Comparison of ENCODE assay signal across 8 mouse cellular contexts in genomic region chrX:50614367-50614766, GRCm38 (mm10).
DNase-seq lines count a peak whose midpoint lies in the region; ATAC-seq and TF ChIP-seq lines count a peak whose summit lies in the region.
"Not testable (repeated sequence)": the region's sequence is repeated elsewhere in the genome, so short reads cannot be mapped to it uniquely, and the experiment has no call there.

No protein-coding gene starts in this region.

- ATAC-seq in forebrain, embryonic 12.5 days (ENCODE audit: low FRiP score); liver, embryonic 12.5 days: not testable (repeated sequence)
- 0 out of 2 replicates have a peak, but pooled peaks have one; percentile 42 for ATAC-seq in heart, postnatal 0 days (ENCODE audit: insufficient read depth, low read depth)

- H3K4me2 ChIP-seq in forebrain, embryonic 12.5 days: not testable (repeated sequence)
- peak overlapping the region; percentile 33; the same call in 1 of the 2 replicates for H3K4me2 ChIP-seq in heart, postnatal 0 days (ENCODE audit: low read depth, low read length)
- H3K4me2 ChIP-seq in liver, embryonic 12.5 days: peak overlapping the region; percentile 40

- WGBS in forebrain, embryonic 12.5 days: 61% methylated on average over 6 of the region's 6 CpGs
- WGBS in heart, postnatal 0 days: 58% methylated on average over 6 of the region's 6 CpGs
- 63% methylated on average over 6 of the region's 6 CpGs for WGBS in liver, embryonic 12.5 days (ENCODE audit: insufficient replicate concordance)
- 67% methylated on average over 6 of the region's 6 CpGs for WGBS in midbrain, embryonic 10.5 days

- not testable (repeated sequence) for TF ChIP-seq EP300 in heart, postnatal 0 days (IDR thresholded peaks at IDR 0.05; ENCODE audit: low read depth)

- not testable (repeated sequence) for H3K36me3 ChIP-seq in forebrain, embryonic 12.5 days (replicated peaks); heart, postnatal 0 days (replicated peaks; ENCODE audit: control insufficient read depth, insufficient read depth, low read length); liver, embryonic 12.5 days
- peaks cover 52% of the 10 kb centered on the region for H3K36me3 ChIP-seq in midbrain, embryonic 10.5 days

- 0 out of 2 replicates have a peak overlapping the region, but pooled peaks have one; percentile 11 for H3K4me3 ChIP-seq in forebrain, embryonic 12.5 days (replicated peaks)
- H3K4me3 ChIP-seq in heart, postnatal 0 days (ENCODE audit: low read depth, low read length): peak overlapping the region; percentile 31; the same call in 1 of the 2 replicates
- peak overlapping the region; percentile 31 for H3K4me3 ChIP-seq in liver, embryonic 12.5 days
- H3K4me3 ChIP-seq in midbrain, embryonic 10.5 days: peak overlapping the region; percentile 34

- H3K27ac ChIP-seq in forebrain, embryonic 12.5 days; heart, postnatal 0 days (ENCODE audit: low read depth); liver, embryonic 12.5 days: not testable (repeated sequence)
- peak overlapping the region; percentile 76 for H3K27ac ChIP-seq in midbrain, embryonic 10.5 days (replicated peaks)

- DNase-seq in A20 (ENCODE audit: low read depth, low spot score): peak; percentile 82
- DNase-seq in c-Kit-positive CD71-positive TER-119-positive erythroid progenitor cells, embryonic 14.5 days (ENCODE audit: low spot score): peak; percentile 60
- not testable (repeated sequence) for DNase-seq in heart, postnatal 0 days (ENCODE audit: low spot score); midbrain, embryonic 10.5 days (ENCODE audit: low spot score)
- DNase-seq in kidney, adult 11 months: peak; percentile 82
- peak; percentile 73 for DNase-seq in retina, embryonic 14.5 days (ENCODE audit: low spot score)

- H3K27me3 ChIP-seq in forebrain, embryonic 12.5 days; heart, postnatal 0 days (ENCODE audit: control insufficient read depth, insufficient read depth, low read length); liver, embryonic 12.5 days (replicated peaks); midbrain, embryonic 10.5 days (ENCODE audit: low read depth, poor library complexity, severe bottlenecking): not testable (repeated sequence)

- H3K4me1 ChIP-seq in forebrain, embryonic 12.5 days; heart, postnatal 0 days (ENCODE audit: control insufficient read depth, insufficient read depth); midbrain, embryonic 10.5 days: not testable (repeated sequence)
- peaks cover 13% of the 10 kb centered on the region for H3K4me1 ChIP-seq in liver, embryonic 12.5 days

- H3K9ac ChIP-seq in forebrain, embryonic 12.5 days; heart, postnatal 0 days (replicated peaks; ENCODE audit: low read depth, low read length); liver, embryonic 12.5 days: not testable (repeated sequence)

- peak; percentile 50 for TF ChIP-seq CTCF in heart, postnatal 0 days (IDR thresholded peaks at IDR 0.05; ENCODE audit: low read depth)

- not testable (repeated sequence) for H3K9me3 ChIP-seq in forebrain, embryonic 12.5 days; heart, postnatal 0 days (replicated peaks; ENCODE audit: control insufficient read depth, low read length); liver, embryonic 12.5 days (replicated peaks); midbrain, embryonic 10.5 days (replicated peaks)
